Mouse (Mus musculus): Measurements from ENCODE around the gene Rsph10b. TPM values are rescaled to one million over a fixed set of nuclear protein-coding genes. Genes with fewer than 3 reads are reported as not detected.

The Rsph10b gene
- polyA plus RNA-seq, 1 experiment from 2014 or later: 2.1 TPM

DNA sequence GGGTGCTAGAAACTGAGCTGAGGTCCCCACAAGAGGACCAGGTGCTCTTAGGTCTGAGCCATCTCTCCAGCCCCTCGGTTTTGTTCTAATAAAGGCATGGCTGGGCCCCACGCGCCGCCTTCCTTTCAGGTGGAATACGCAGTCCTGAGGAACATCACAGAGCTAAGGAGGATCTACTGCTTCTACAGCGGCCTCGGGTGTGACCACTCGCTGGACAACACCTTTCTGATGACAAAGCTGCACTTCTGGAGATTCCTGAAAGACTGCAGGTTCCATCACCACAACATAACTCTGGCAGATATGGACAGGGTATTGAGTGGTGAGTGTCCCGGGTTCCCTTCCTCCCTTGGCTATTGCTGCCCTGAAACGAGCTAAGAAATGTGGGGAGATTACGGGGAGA lies 26.7 kb downstream of the Rsph10b start:
- H3K4me3 ChIP-seq (ENCODE audit: low read length): no peak overlapping the region
- no peaks in the 10 kb centered on the region for H3K4me1 ChIP-seq (replicated peaks; ENCODE audit: control insufficient read depth, insufficient read depth, low read length)
- 87% methylated on average over 11 of the region's 11 CpGs for WGBS
- no peaks in the 10 kb centered on the region for H3K27me3 ChIP-seq (ENCODE audit: control insufficient read depth, insufficient read depth, low read depth, low read length)
- H3K36me3 ChIP-seq (ENCODE audit: control insufficient read depth, insufficient read depth, low read length): no peaks in the 10 kb centered on the region
- H3K9me3 ChIP-seq (ENCODE audit: control insufficient read depth, low read length): no peaks in the 10 kb centered on the region
- no peak overlapping the region for H3K9ac ChIP-seq (ENCODE audit: low read length)
- ATAC-seq (ENCODE audit: low read depth): no peak
- no peak overlapping the region for H3K4me2 ChIP-seq (ENCODE audit: low read depth, low read length)
- H3K27ac ChIP-seq (ENCODE audit: low read length): no peak overlapping the region

DNA sequence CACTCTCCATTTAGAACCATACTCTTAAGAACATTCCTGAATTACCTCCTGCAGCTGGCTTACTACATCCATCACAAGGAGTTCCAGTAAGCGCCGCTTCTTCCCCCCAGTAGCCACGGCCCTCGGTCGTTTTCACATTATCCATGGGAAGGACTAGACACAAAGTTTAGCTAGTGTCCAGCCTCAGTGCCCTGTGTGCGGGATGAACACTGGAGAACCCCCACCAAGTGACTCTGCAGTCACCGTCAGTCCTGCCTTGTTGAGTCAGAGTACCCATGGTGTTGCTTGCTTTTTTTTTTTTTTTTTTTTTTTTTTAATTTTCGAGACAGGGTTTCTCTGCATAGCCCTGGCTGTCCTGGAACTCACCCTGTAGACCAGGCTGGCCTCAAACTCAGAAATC lies 28.3 kb downstream of the Rsph10b start:
- WGBS: 86% methylated on average over 8 of the region's 8 CpGs
- Histone ChIP-seq H3K4me2 (ENCODE audit: low read depth, low read length) (no peak overlapping the region), H3K4me3 (ENCODE audit: low read length) (no peak overlapping the region), H3K9me3 (ENCODE audit: control insufficient read depth, low read length) (no peaks in the 10 kb centered on the region), H3K27ac (ENCODE audit: low read length) (no peak overlapping the region), H3K4me1 (replicated peaks; ENCODE audit: control insufficient read depth, insufficient read depth, low read length) (no peaks in the 10 kb centered on the region), H3K27me3 (ENCODE audit: control insufficient read depth, insufficient read depth, low read depth, low read length) (no peaks in the 10 kb centered on the region), H3K36me3 (ENCODE audit: control insufficient read depth, insufficient read depth, low read length) (no peaks in the 10 kb centered on the region), H3K9ac (ENCODE audit: low read length) (no peak overlapping the region)
- no peak for ATAC-seq (ENCODE audit: low read depth)

DNA sequence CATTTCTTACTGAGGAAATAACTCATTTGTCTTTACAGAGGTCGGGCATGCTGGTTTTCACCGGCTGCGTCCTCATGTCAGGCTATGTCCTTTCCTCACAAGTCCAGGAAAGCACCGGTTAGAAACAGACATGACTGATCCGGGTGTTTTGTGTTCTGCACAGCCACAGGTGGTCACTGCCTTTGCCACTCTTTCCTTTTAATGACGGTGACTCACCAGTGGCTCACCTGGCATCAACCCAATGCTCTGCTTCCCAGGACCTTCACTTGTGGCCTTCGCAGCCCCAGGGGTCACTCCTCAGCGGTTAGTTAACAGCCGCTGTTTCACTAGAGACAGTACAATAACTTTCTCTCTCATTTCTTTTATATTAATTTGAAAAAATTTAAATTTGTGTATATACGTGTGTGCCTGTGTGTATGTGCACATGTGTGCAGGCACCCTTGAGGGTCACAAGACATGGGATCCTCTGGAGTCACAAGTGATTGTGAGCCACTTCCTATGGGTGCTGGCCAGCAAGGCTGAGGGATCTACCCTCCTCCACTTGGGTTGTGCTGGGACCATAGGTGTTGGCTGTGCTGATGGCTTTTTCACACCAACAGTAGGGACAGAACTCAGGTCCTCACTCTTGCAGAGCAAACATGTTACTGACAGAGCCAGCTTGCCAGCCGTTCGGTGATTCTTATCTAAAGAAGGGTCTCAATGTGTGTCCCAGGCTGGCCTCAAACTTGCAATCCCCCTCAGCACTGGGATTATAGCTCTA lies 32.9 kb downstream of the Rsph10b start:
- H3K36me3 ChIP-seq (ENCODE audit: control insufficient read depth, insufficient read depth, low read length): no peaks in the 10 kb centered on the region
- no peak overlapping the region for H3K4me3 ChIP-seq (ENCODE audit: low read length)
- no peaks in the 10 kb centered on the region for H3K27me3 ChIP-seq (ENCODE audit: control insufficient read depth, insufficient read depth, low read depth, low read length)
- no peak for ATAC-seq (ENCODE audit: low read depth)
- 70% methylated on average over 12 of the region's 12 CpGs for WGBS
- H3K27ac ChIP-seq (ENCODE audit: low read length): no peak overlapping the region
- H3K4me2 ChIP-seq (ENCODE audit: low read depth, low read length): no peak overlapping the region
- H3K9me3 ChIP-seq (ENCODE audit: control insufficient read depth, low read length): no peaks in the 10 kb centered on the region
- no peaks in the 10 kb centered on the region for H3K4me1 ChIP-seq (replicated peaks; ENCODE audit: control insufficient read depth, insufficient read depth, low read length)
- no peak overlapping the region for H3K9ac ChIP-seq (ENCODE audit: low read length)

DNA sequence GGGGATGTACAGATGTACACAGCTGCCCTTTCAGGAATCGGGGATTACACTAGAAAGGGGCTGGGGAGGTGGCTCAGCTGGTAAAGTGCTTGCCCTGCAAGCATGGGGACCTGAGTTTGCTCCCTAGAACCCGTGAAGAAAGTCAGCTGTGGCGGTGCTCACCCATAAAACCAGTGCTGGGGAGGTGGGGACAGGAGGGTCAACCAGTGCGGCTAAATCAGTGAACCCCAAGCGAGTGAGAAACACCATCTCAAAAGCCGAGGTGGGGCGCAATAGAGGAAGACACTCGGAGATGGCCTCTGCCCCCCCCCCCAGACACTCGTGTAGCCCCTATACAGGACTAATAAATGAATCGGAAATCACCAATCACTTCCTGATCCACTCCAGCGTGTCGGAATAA lies 33.8 kb downstream of the Rsph10b start:
- Histone ChIP-seq H3K4me3 (ENCODE audit: low read length) (no peak overlapping the region), H3K27ac (ENCODE audit: low read length) (no peak overlapping the region), H3K4me1 (replicated peaks; ENCODE audit: control insufficient read depth, insufficient read depth, low read length) (no peaks in the 10 kb centered on the region), H3K9ac (ENCODE audit: low read length) (no peak overlapping the region), H3K27me3 (ENCODE audit: control insufficient read depth, insufficient read depth, low read depth, low read length) (no peaks in the 10 kb centered on the region), H3K36me3 (ENCODE audit: control insufficient read depth, insufficient read depth, low read length) (no peaks in the 10 kb centered on the region), H3K9me3 (ENCODE audit: control insufficient read depth, low read length) (0 out of 2 replicates have a peak, but pooled peaks cover 2% of the 10 kb centered on the region), H3K4me2 (ENCODE audit: low read depth, low read length) (no peak overlapping the region)
- 72% methylated on average over 12 of the region's 12 CpGs for WGBS
- no peak for ATAC-seq (ENCODE audit: low read depth)

DNA sequence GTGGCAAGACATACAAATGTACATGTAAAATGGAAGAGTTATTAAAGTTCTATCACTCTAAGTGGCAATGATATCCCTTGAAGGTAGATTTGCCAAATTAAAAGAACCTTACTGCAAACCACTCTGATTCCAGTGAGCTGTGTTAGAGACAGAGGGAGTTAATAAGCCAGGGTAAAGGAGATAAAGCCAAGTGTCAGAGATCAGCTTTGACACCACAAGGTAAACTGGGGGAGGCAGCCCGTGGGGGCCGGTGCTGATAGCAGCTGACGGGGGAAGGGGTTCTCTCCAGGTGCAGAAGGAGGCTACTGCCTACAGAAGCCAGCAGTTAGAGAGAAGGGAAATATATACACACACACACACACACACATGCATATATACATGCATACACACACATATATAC lies 39.8 kb downstream of the Rsph10b start:
- Histone ChIP-seq H3K4me3 (ENCODE audit: low read length) (no peak overlapping the region), H3K4me2 (ENCODE audit: low read depth, low read length) (no peak overlapping the region), H3K27me3 (ENCODE audit: control insufficient read depth, insufficient read depth, low read depth, low read length) (no peaks in the 10 kb centered on the region), H3K36me3 (ENCODE audit: control insufficient read depth, insufficient read depth, low read length) (no peaks in the 10 kb centered on the region), H3K4me1 (replicated peaks; ENCODE audit: control insufficient read depth, insufficient read depth, low read length) (no peaks in the 10 kb centered on the region), H3K9me3 (ENCODE audit: control insufficient read depth, low read length) (0 out of 2 replicates have a peak, but pooled peaks cover 2% of the 10 kb centered on the region), H3K9ac (ENCODE audit: low read length) (no peak overlapping the region), H3K27ac (ENCODE audit: low read length) (no peak overlapping the region)
- no peak for ATAC-seq (ENCODE audit: low read depth)
- 53% methylated on average over 3 of the region's 3 CpGs for WGBS

DNA sequence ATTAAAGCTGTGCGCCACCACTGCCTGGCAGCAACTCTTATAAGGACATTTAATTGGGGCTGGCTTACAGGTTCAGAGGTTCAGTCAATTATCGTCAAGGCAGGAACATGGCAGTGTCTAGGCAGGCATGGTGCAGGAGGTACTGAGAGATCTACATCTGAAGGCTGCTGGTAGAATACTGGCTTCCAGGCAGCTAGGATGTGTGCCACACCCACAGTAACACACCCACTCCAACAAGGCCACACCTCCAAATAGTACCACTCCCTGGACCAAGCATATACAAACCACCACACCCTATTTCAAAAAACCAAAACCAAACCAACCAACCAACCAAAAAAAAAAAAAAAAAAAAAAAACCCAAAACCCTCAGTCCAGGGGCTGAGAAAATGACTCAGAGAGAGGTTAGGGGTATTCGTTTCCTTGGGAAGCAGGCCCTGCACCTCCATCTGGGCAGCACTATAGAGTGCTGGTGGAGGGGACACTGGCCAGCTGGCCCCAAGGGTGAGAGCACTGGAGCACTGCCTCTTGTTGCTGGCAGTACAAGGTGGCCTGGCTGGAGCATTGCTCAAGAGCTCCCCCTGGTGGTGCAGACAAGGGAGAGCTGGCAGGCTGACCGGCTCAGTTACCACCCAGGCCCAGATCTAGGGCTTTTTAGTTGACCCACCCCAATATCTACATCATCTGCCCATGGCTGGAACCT lies 42.2 kb downstream of the Rsph10b start:
- no peaks in the 10 kb centered on the region for H3K27me3 ChIP-seq (ENCODE audit: control insufficient read depth, insufficient read depth, low read depth, low read length)
- no peak overlapping the region for H3K4me2 ChIP-seq (ENCODE audit: low read depth, low read length)
- WGBS: 42% methylated on average over 4 of the region's 4 CpGs
- H3K9me3 ChIP-seq (ENCODE audit: control insufficient read depth, low read length): 0 out of 2 replicates have a peak, but pooled peaks cover 2% of the 10 kb centered on the region
- no peak overlapping the region for H3K27ac ChIP-seq (ENCODE audit: low read length)
- H3K4me1 ChIP-seq (replicated peaks; ENCODE audit: control insufficient read depth, insufficient read depth, low read length): no peaks in the 10 kb centered on the region
- no peaks in the 10 kb centered on the region for H3K36me3 ChIP-seq (ENCODE audit: control insufficient read depth, insufficient read depth, low read length)
- peak; percentile 78 for ATAC-seq (ENCODE audit: low read depth)
- no peak overlapping the region for H3K4me3 ChIP-seq (ENCODE audit: low read length)
- no peak overlapping the region for H3K9ac ChIP-seq (ENCODE audit: low read length)

DNA sequence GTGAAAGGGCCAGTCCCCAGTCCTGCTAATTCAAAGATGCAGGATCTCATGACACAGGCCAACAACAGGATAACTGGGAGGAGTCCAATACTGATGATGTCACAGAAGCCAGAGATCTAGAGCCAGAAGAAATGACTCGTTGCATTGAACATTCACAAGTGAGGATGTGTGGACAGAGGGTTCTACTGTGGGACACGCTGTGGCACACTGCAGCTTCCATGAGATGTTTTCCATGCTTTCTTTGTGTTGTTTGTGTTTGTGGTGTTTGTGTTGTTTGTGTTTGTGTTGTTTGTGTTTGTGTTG lies 42.7 kb downstream of the Rsph10b start:
- 0 out of 2 replicates have a peak, but pooled peaks have one; percentile 31 for ATAC-seq (ENCODE audit: low read depth)

DNA sequence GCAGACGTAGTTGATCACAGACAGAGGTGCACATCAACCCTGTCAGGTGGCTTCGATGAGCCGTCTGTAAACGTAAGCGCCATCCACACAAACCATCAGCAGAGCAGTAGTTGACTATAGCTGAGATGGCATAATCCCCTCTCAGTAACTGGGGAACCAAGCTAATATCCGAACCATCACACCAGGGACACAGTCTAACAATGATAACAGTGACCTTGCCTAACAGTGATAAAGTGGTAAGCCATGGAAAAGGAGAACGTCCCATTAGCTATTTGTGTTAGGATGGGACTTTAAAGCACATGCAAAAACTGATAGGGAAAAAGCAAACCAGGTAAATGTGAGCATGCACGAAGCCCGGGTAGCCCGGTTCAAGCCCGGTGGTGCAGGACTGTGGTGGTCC lies 43.4 kb downstream of the Rsph10b start:
- no peak for ATAC-seq (ENCODE audit: low read depth)
- no peak overlapping the region for H3K27ac ChIP-seq (ENCODE audit: low read length)
- H3K4me2 ChIP-seq (ENCODE audit: low read depth, low read length): no peak overlapping the region
- H3K4me1 ChIP-seq (replicated peaks; ENCODE audit: control insufficient read depth, insufficient read depth, low read length): no peaks in the 10 kb centered on the region; the same call in 1 of the 2 replicates
- H3K9me3 ChIP-seq (ENCODE audit: control insufficient read depth, low read length): no peaks in the 10 kb centered on the region
- H3K36me3 ChIP-seq (ENCODE audit: control insufficient read depth, insufficient read depth, low read length): no peaks in the 10 kb centered on the region
- no peak overlapping the region for H3K9ac ChIP-seq (ENCODE audit: low read length)
- no peak overlapping the region for H3K4me3 ChIP-seq (ENCODE audit: low read length)
- H3K27me3 ChIP-seq (ENCODE audit: control insufficient read depth, insufficient read depth, low read depth, low read length): no peaks in the 10 kb centered on the region
- 76% methylated on average over 11 of the region's 11 CpGs for WGBS

More for the DNA sequence above, 42.7 kb downstream of the Rsph10b start:
- Histone ChIP-seq H3K9me3 (ENCODE audit: control insufficient read depth, low read length) (0 out of 2 replicates have a peak, but pooled peaks cover 2% of the 10 kb centered on the region), H3K27ac (ENCODE audit: low read length) (no peak overlapping the region), H3K4me2 (ENCODE audit: low read depth, low read length) (no peak overlapping the region), H3K4me3 (ENCODE audit: low read length) (no peak overlapping the region), H3K36me3 (ENCODE audit: control insufficient read depth, insufficient read depth, low read length) (no peaks in the 10 kb centered on the region), H3K27me3 (ENCODE audit: control insufficient read depth, insufficient read depth, low read depth, low read length) (no peaks in the 10 kb centered on the region), H3K9ac (ENCODE audit: low read length) (no peak overlapping the region), H3K4me1 (replicated peaks; ENCODE audit: control insufficient read depth, insufficient read depth, low read length) (no peaks in the 10 kb centered on the region)
- WGBS: 33% methylated on average over 2 of the region's 2 CpGs

DNA sequence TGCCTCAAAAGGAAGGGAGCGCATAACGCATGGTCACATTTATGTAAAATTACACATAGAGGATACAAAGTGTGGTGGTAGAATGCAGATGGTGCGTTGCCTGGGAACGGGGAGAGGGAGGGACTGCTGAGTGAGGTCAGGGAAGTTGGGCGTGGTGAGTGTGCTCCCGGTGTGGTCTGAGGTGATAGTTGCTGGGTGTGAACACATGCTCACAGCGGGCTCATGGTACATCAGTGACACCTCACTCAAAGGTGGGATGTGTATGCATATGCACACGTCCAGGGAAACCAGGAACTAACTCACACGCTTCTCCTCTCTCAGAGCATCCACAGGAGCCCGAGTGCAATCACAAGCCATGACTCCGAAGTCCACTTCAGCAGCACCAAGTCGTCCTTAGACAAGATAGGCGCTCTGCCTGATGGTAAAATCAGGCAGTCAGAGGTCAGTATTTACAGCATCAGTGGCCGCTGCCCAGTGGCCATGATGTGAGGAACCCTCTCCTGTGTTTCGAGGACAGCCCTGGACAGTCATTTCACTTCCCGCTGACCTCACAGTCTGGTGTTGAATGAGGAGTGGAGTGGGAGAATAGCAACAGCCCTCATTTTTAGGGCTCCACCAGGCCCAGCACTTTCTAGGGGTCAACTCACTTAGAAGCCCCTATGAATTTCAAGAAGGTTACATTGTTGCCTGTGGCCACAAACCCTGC lies 44.0 kb downstream of the Rsph10b start:
- Histone ChIP-seq H3K9ac (ENCODE audit: low read length) (no peak overlapping the region), H3K36me3 (ENCODE audit: control insufficient read depth, insufficient read depth, low read length) (no peaks in the 10 kb centered on the region), H3K27ac (ENCODE audit: low read length) (no peak overlapping the region), H3K4me1 (replicated peaks; ENCODE audit: control insufficient read depth, insufficient read depth, low read length) (no peaks in the 10 kb centered on the region; the same call in 1 of the 2 replicates), H3K9me3 (ENCODE audit: control insufficient read depth, low read length) (no peaks in the 10 kb centered on the region), H3K4me3 (ENCODE audit: low read length) (no peak overlapping the region), H3K4me2 (ENCODE audit: low read depth, low read length) (no peak overlapping the region), H3K27me3 (ENCODE audit: control insufficient read depth, insufficient read depth, low read depth, low read length) (no peaks in the 10 kb centered on the region)
- no peak for ATAC-seq (ENCODE audit: low read depth)
- 60% methylated on average over 16 of the region's 16 CpGs for WGBS

All from lung, embryonic 16.5 days (tissue).